Mouse (Mus musculus) mouse trophoblast stem cell (cell line): ENCODE results near the gene Wdhd1.
"Not testable (repeated sequence)": the region's sequence is repeated elsewhere in the genome, so short reads cannot be mapped to it uniquely, and the experiment has no call there.

Experiments
- in situ Hi-C, 2 experiments: fragments of 300-500 bp; cut with MseI, MboI; formaldehyde crosslinking; loops; 2 replicates in 1 of 2; 3 replicates in 1 of 2; pipeline ENCODE4 v1.15.1; 2025

The Wdhd1 gene

DNA sequence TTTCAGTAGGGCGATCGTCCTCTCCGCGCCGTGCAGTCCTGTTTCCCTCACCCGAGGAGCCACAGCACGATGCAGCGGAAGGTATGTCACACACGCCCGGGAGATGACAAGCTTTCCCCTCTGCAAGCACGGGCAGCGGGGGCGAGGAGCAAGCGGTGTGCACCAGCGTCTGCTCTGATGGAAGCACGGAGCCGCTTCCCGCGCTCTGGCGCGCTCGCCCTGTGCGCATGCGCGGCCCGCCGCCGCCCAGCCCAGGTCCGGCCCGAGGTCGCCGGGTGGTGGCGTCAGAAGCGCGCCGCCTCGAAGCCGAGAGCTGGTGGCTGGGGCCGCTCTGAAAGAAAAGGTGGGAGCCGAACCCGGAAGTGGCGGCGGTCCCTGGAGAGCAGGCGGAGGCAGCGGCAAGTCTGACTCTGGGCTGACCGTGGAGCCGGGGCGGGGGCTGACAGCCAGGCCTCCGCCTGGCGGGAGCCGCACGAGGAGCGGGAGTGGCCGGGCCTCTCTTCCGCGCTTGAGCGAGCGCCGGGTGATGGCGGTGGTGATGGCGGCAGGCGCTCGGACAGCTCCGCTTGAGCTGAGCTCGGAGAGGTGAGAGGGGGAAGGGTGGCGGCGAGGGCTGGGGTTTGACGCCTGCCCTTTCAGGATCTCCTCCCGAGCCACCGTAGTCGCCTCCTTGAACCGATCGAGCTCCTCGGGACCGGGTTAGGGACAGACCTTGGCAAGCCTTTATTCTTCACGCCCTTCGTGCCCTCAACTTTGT lies at the start of gene Wdhd1, which contains the start of gene Socs4:
TSS of gene Wdhd1 (minus strand) at position 221 of the 757 bp plus-strand sequence.
TSS of gene Socs4 (plus strand) at position 295 of the 757 bp plus-strand sequence.
- in situ Hi-C loops: no loop called here

DNA sequence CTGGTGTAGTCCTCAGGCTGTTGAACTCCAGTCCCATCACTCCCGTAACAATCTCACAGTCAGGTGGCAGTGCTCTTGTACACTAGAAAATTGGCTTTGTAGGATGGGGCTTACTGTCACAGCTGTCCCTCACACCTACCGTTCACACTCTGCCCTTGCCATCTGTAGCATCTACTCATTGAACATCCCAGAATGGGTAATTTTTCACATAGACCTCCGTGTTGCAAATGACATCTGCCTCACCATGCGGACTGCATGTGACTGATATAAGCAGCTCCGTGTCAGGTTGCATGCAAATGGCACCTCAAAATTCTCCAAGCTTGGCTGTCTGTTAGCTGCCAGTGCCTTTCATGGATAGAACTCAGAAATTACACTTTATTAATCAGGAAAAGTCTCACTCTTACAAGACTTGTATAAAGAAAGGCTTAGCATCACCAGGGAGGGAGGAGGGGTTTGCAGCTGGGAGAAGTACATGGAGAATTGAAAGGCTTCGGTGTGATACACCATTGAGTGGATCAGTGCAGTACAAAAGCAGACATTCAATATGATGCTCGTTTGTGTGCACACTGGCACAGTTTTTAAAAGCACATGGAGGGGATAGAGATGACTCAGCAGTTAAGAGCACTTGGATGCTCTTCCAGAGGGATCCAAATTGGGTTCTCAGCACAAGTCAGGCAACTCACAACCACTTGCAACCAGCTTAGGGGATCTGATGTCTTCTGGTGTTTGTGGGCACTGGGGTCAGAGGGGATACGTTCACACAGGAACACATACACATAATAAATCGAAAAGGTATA lies 49.5 kb upstream of the Wdhd1 start:
- in situ Hi-C loops: no loop called here

DNA sequence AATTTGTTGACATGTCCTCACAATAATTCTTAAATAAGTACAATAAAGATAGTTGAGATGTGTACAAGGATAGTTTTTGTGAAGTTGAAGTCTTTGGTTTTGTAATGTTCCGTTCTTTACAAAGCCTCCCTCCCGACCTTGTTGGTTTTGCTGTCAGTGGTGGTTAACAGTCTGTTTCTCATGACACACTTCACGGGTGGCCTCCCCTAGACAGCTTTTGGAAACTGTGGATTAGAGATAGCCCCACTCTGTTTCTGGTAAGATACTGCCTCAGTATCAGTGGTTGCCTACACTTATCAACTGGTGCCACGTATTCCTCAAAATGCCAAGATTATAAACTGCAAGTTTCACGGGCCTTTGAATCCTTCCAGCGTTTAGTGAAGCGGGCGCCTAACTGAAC lies 44.9 kb upstream of the Wdhd1 start:
- in situ Hi-C loops: not testable (repeated sequence)

DNA sequence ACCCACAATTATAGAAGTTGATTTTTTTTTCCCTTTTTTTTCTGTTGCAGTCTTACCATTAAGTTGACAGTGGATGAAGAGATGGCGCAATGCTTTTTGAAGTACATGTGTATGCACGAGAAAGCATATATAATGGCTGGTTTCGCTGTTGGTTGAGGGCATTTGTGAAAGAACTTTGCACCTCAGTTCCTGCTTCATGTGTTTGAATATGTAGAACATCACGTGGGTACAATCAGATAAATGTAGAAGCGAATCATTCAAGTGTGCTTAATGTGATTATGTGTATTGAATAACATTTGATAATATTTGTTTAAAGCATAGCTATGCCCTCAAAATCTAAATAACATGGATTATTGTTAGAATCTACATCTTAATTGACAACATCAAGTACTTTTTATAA lies 42.7 kb upstream of the Wdhd1 start:
- in situ Hi-C loops: no loop called here

DNA sequence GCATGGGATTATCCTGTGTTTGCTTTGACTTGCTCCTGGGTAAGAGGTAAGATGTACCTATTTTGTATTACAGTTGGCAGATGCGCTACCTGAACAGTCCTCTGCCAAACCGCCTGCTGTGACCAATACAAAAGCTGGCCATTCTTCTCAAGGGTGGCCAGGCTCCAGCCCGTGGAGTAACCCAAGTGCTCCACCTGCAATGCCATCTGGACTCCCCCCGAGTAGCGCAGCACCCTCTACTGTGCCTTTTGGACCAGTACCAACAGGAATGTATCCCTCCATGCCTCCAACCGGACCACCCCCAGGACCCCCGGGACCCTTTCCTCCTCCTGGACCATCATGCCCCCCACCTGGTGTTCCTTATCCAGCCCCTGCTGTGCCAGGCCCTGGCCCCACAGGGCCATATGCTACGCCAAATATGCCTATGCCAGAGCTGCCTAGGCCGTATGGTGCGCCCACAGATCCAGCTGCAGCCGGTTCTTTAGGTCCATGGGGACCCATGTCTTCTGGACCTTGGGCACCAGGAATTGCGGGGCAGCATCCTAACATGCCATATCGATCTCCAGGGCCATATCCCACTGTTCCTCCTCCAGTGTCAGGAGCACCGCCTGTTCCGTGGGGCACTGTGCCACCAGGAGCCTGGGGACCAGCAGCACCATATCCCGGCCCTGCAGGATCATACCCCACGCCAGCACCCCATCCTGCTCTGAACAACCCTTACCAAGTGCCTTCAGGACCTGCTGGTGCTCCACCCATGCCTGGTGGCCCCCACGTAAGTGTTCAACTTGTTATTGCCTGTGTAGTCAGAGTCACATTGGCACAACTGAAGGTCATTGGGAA lies 33.9 kb upstream of the Wdhd1 start:
- in situ Hi-C loops: no loop called here

DNA sequence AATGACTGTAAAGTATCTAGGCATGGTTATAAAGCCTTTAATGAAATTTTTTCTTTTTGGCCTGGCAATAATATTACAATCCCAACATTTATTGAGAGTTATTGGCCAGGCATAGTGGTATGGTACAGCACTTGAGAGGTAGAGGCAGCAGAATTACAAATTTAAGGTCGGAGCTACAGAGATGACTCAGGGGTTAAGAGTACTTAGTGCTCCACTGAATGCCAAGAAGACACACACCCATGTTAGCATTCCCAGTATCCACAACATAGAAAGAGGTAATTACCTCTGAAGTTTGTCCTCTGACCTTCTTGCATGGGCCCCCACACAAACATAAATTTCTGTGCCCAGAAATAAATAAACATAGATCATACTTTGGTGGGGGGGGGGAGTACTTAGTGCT lies 32.4 kb upstream of the Wdhd1 start:
- in situ Hi-C loops: no loop called here

DNA sequence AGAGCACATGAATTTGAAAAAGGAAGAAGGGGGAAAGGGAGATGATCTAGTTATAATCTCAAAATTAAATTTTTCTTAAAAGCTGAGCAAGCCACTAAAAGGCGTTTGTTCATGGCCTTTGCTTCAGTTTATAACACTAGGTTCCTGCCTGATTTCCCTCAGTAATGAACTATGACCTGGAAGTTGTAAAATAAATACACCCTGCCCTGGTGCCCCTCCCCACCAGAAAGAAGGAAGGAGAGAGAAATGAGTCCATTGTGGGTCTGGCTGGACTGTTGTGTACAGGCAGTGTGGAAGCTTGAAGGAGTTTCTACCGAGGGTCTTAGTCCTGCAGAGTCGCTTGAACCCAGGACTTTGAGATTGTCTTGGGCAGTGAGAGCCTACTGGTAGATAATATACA lies 31.0 kb upstream of the Wdhd1 start:
- in situ Hi-C loops: no loop called here

DNA sequence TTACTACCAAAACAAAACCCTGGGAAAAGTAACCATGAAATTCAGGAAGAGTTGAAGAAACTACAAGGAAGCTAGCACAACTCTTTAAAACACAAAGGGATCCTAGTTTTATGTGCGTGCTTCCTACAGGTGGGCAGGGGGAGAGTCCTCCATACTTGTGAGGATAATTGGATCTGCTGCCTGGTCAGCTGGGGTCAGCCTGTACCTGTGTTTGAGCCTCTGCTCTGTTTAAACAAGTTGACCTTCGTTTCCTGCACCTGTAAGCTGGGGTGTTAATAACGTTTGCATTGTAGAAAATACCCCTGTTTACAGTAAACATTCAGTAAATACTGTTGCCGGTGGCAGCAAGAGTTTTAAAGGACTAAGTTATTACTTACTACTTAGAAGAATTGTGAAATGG lies 29.3 kb upstream of the Wdhd1 start:
- in situ Hi-C loops: no loop called here

DNA sequence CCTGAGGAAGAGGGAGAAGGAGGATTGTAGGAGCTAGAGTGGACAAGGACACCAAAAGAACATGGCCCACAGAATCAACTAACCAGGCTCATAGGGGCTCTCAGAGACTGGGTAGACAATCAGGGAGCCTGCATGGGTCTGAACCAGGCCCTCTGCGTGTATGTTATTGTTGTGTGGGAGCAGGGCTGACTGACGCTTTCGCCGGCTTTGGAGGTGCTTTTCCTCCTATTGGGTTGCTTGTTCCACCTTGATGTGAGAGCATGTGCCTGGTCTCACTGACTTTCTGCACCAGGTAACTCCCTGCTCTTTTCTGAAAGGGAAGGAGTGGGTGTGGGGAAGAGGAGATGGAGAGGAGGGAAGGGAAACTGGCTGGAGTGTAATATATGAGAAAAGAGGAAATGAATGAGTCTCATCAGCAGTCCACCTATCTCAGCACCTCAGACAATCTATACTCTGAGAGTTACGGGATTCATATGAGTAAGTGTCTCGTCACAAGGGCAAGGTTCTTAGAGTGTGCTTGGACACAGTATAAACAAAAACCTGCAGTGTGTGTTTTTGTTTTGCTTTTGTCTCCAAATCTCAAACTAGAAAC lies 28.3 kb upstream of the Wdhd1 start:
- in situ Hi-C loops: no loop called here

DNA sequence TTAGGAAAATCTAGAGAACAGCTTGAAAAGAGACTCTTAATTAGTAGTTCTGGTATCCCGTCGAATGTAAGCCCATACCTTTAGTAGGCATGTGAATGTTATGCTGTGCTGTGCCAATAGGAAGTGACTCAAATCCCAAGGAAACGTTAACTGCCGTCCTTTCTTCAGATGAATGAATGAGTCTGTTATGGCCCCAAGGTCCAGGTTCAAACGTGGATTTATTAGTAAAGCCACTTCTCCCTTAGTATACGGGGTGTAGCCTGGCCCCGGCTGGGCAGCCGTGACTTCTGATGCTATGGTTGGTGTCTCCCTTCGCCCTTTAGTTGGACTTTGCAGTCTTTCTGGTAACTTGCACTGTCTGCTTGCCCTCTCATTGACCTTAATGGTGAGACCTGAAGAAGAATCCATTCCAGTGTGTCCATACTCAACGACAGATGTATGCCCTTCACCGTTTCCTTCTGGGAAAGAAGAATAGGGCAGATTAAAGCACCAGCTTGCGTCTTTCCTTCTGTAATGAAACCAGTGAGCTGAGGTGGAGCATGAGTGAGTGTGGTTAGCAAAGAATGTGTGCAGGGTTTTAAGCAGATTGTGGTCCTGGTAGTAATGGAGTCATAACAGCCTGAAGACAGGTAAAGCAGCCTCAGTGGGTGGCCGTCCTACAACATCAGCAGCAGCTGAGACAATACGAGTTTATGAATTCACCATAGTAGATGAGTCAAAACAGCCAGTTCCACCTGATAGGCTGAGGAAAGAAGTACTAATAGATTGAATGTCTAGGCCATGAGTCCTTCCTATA lies 26.4 kb upstream of the Wdhd1 start:
- in situ Hi-C loops: no loop called here

DNA sequence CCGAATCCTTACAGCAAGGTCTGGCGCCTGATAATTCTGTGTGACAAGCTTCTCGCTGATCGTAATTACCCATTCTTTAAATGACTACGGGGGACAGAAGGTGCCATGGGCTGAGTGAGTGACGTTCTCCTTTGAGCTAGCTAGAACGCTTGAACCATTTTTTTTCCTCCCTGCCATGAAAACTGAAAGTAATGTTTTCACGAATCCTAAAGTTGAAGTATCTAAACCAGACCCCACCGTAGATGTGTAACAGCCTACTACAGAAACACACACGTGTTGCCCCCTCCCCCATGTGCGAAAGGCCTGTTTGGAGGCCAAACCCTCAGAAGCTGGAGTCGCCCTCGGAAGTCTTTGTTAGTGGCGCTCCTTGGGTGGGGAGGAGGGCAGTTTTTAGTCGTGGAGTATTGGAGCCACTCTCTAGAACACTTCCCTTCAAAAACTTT lies 22.2 kb upstream of the Wdhd1 start:
- in situ Hi-C loops: no loop called here

DNA sequence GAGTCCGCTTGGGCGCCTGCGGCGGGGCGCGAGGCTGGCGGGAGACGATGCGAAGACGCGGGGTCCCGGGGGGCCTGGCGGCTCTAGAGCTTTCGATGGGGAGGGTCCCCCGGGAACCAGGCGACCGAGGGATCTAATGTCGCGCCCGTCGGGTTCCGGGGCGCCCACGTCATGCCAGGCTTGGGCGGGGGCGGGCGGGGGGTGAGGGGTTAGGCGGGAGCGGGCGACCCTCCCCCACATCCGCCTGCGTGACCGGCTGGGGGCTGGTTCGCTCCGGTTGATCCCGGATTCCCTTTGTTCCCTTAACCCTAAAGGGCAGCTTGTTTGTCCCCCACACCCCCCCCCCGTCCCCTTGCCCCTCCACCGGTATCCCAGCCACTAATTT lies 21.7 kb upstream of the Wdhd1 start:
- in situ Hi-C loops: no loop called here

DNA sequence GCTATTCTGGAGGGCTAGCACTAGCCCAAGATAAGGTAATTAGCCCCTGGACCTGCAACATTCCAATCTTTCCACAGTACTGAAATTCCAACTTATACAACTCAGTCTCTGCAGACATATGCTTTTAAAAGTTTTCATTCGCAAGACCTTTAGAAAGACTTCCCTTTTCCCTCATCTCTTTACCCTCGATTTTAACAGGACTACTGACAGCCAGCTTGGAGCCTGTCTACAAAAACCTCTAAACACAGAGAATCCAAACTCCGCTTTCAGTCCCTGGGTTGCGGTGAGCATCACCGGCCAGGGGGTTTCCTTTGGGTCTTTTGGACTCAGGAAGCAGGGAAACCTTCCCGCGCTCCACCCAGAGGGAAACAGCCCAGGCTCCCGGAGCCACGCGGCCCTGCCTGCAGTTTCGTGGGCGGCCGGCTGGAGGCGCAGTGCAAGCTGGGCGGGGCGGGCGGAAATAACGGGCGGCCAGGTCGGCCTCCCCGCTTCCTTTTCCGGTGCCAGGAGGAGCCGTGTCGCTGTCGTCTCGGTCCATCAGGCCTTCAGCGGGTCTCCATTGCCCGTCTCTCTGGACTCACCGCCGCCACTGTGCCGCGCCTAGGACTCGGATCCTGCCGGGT lies 21.2 kb upstream of the Wdhd1 start, which contains the start of gene Mapk1ip1l:
TSS of gene Mapk1ip1l (plus strand) at position 482 of the 623 bp plus-strand sequence.
- in situ Hi-C loops: no loop called here

DNA sequence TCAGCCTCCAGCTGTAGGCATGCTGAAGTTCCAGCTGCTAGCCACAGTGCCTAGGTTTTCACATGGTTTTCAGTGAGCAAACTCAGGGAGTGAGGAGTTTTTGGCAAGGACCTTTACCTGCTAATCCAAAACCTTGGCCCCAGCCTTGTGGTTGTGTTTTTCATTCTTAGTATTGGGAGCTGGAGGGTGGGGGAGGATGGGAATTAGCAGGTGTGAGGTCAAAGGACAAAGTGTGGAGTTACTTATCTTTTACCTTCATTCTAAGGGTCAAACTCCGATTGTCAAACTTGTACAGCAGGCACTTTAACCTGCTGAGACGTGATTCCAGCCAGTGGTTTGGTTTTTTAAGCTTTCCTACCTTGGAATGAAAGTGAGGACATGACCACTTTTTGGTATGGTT lies 19.6 kb upstream of the Wdhd1 start:
- in situ Hi-C loops: no loop called here

DNA sequence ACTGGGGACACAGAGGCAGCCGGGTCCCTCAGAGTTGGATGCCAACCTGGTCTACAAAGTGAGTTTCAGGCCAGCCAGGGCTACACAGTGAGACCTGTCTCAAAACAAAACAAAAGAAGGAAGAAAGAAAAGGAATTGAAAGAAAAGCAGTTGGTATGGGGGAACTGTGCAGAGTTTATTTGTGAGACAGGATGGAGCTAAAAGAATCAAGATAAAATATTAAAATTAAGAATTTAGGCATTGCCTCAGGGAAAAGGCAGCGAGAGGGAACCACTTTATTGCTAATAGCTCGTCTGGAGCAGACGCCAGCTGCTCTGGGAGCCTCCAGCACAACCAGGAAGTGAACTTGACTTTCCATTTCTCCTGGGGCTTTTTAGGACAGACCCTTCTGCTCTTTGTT lies 17.5 kb upstream of the Wdhd1 start:
- in situ Hi-C loops: no loop called here

DNA sequence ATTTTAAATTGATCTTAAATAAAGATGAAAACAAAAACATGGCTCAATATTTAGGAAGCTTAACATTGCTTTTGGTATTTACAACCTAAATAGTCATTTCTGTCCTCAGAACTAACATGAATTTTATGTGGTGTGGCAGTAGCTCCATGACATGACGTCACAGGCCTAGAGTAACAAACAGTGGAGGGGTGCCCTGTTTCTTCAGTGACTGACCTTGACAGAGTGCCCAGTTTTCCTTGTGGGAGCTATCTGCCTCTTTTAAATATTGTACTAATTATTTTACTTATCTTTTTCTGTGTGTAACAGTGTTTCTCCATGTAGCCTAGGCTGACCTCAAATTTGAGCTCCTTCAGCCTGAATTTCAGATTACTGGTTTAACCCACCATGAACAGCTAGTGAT lies 15.1 kb upstream of the Wdhd1 start:
- in situ Hi-C loops: no loop called here

DNA sequence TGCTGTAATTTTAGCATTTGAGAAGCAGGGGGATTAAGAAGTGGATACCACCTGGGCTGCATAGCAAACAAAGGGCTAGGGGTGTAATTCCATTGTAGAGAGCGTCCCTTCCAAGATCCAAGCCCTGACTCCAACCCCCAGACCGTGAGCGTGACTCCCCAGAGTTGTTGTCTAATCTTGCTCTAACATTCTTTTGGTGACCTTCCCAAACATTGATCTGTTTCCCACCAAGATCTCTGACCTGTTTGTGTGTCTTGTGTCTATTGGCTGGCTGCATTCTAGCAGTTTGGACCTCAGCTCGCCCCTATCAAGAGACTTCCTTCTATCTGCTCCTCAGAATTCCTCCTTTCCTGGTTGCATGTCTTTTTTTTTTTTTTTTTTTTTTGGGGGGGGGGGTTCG lies 10.4 kb upstream of the Wdhd1 start:
- in situ Hi-C loops: no loop called here

DNA sequence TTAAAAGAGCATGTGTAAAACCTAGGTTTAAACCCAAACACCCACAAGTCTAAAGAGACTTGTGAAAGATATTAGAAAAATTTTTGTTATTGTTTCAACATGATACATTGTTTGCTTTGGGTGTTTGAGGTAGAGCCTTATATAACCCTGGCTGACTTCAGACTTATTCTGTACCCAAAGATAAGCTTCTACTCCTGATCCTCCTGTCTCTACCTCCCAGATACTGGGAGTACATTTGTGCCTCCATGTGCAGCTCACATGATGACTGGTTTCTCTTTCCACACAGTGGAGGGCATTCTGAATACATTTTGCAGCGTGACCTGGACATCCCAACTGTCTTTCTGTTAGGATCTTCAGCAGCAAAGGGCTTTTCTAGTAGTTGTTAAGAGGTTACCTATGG lies 9.6 kb upstream of the Wdhd1 start:
- in situ Hi-C loops: no loop called here

DNA sequence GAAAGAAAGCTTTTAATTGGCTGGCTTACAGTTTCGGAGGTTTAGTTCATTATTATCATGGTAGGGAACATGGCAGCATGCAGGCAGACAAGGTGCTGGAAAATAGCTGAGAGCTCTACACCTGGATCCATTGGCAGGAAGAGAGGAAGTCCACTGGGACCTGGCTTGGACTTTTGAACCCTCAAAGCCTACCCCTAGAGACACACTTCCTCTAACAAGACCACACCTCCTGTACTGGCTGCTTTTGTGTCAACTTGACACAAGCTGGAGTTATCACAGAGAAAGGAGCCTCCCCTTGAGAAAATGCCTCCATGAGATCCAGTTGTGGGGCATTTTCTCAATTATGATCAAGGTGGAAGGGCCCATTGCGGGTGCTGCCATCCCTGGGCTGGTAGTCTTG lies 8.6 kb upstream of the Wdhd1 start:
- in situ Hi-C loops: no loop called here

DNA sequence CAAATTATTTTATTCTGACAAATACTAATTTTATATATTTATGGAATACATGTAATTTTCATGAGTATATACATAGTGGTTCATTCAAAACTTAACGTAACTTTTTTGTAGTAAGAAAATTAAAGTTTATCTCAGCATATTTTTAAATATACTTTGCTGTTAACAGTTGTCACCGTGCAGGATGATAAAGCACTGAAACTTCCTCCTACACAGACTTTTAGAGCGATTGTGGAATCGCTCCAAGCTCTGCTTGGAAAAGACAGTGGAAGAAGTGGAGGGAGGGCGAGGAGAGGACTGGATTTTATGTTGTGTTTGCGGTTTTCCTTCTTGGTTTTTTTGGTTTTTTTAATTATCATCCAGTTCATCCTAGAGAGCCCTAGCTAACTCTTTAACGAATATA lies 6.9 kb upstream of the Wdhd1 start:
- in situ Hi-C loops: no loop called here
